Mouse (Mus musculus) T-cell, adult 2 months (primary cell): ENCODE data around the gene Hand1.
"Not testable (repeated sequence)": the region's sequence is repeated elsewhere in the genome, so short reads cannot be mapped to it uniquely, and the experiment has no call there.

ENCODE experiments used
- DNase-seq: peaks from one replicate; pipeline ENCODE4 v3.0.0; 2022; ENCODE audit warnings: low spot score

Gene Hand1

DNA sequence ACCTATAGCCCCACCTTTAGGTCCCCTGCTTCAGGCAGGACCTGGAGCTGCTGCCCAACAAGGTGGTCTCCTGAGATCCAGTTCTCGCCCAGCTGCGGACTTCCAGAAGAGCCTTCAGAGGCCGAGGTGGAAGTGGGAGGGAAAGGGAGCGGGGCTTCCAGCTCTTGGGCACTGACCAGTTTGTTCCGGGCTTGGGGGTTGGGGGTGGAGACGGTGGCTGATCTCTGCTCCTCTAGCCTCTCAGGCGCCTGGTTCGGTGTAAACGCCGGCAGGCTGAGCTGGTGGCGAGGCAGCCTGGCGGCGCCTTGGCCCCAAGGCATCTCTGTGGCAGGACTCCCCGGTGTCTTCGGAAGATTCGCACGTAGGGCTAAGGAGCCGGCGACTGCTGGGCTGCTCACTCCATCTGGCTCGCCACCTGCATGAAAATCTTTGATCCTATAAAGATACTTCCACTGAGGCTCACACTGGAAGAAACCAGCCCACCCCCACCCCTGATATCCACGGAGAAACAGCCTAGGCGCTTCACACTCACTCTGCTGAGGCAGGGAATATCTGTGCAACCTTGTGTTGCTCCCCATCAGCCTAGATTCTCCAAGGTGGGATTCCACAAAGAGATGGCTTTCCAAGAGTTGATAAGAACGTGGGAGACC is at the start of gene Hand1:
Gene Hand1, minus strand, starts transcription at position 267 of the 650 bp plus-strand sequence.
- DNase-seq: no peak

DNA sequence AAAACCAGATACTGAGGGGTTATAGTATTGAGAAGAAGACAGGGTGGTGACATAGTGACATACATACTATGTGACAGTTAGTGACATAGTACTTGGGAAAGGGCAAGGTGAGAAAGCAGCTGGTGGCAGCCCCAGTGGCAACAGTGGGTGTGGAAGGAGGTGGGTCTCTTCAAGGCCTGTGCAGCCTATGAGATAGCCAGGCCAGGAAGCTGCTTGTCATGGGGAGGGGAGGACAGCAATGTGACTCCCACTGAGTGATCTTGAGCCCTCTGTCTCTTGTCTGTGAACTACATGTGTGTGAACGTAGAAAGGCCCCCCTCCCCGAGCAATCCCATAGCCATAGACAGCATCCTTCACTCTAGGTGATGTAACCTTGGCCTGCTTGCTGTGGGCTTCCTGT is 43.5 kb upstream of the Hand1 start:
- DNase-seq: no peak

GRCm38 (mm10) chr11:57873014-57873413 is 40.4 kb upstream of the Hand1 start:
- no peak for DNase-seq

DNA sequence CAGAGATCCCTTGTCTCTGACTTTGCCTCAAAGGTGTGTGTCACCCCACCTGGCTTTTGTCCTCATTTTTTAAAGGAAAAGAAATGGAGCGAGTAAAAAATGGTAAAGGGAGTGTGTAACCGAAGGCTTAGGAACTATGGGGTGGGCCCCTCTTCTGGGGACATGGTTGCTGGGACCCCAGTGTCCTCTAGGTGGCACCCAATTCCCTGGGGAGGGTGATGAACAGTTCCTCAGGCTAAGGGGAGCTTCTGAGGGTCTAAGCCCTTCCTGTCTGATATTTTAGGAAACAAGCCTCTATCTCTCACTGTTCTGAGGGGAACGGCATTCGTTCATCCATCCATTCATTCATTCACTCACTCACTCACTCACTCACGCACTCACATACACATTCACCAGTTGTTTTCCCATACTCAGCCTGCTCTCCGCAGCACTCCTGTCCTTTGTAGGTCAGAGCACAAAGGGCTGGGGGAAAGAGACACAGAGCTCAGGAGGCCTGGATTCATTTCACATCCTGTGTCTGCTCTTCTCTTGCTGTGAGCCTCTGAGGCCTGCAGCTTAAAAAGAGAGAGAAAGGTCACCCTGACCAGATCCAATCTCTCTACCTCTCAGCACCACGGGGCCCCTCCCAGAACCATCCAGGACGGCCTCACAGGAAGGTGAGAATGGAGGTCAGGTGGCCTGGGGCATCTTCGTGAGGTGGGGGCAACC is 36.3 kb upstream of the Hand1 start:
- no peak for DNase-seq

GRCm38 (mm10) chr11:57866466-57866865 is 33.8 kb upstream of the Hand1 start:
- DNase-seq: no peak

- no peak for DNase-seq
Observed at GRCm38 (mm10) chr11:57864577-57864976, 32.0 kb upstream of the Hand1 start.

- DNase-seq: no peak
Observed at GRCm38 (mm10) chr11:57862088-57862487, 29.5 kb upstream of the Hand1 start.

GRCm38 (mm10) chr11:57857709-57858108 is 25.1 kb upstream of the Hand1 start:
- DNase-seq: no peak

DNA sequence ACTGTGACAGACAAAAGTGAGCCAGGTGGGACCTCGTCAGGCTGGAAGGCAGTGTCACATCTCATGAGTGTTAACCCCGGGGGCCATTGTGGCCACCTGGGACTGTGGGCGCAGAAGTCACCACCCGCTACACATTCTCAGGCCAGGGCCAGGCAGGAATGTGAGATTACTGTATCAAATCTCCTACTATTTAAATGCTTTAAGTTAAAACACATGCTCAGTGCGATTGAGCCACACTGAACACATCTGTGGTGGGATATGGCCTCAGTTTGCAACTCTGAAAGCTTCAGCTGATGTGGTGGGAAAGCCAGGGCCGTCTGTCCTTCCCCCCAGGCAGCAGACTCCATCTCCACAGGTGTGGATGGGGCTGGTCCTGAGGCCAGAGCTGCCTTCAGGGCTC is 21.0 kb upstream of the Hand1 start:
- no peak for DNase-seq

- no peak for DNase-seq
Observed at GRCm38 (mm10) chr11:57850931-57851330, 18.3 kb upstream of the Hand1 start.

- DNase-seq: no peak
Observed at GRCm38 (mm10) chr11:57850298-57850697, 17.7 kb upstream of the Hand1 start.

DNA sequence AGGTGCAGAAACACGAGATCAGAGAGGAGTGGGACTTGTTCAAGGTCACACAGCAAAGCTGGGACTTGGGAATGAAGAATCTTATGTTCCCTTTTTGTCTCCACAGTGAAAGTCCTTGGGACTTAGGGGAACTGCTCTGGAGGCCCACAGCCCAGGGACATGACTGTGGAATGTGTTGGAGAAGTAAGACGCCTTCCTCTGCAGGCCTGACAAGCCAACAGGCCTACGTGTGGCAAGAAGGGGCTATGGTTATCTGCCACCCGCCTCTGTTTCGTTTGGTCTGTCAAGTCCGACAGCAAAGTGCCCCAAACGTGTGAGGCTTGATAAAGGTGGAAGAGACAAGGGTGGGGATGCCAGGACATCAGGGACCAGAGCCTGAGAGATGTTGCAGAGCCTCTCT is 14.8 kb upstream of the Hand1 start:
- DNase-seq: no peak

GRCm38 (mm10) chr11:57846421-57847363 is 14.1 kb upstream of the Hand1 start:
- not testable (repeated sequence) for DNase-seq

GRCm38 (mm10) chr11:57841391-57841790 is 8.8 kb upstream of the Hand1 start:
- no peak for DNase-seq

DNA sequence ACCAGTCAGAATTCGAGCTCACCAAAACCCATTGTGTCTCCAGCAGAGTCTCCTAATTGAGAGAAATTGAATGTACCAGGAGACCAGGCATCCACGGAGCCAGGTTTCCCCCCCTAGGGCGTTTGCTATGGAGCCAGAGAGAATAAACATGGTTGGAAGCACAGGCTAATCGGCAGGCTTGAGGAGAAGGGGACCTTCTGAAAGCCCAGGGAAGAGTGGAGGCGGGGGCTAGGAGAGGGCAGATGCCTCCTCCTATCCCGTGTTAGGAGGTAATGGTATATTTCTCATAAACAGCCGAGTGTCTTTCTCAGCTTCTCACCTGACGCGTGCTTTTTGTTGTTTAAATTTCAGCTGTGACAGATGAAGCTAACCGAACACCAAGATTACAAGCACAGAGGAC is 8.4 kb upstream of the Hand1 start:
- no peak for DNase-seq

DNA sequence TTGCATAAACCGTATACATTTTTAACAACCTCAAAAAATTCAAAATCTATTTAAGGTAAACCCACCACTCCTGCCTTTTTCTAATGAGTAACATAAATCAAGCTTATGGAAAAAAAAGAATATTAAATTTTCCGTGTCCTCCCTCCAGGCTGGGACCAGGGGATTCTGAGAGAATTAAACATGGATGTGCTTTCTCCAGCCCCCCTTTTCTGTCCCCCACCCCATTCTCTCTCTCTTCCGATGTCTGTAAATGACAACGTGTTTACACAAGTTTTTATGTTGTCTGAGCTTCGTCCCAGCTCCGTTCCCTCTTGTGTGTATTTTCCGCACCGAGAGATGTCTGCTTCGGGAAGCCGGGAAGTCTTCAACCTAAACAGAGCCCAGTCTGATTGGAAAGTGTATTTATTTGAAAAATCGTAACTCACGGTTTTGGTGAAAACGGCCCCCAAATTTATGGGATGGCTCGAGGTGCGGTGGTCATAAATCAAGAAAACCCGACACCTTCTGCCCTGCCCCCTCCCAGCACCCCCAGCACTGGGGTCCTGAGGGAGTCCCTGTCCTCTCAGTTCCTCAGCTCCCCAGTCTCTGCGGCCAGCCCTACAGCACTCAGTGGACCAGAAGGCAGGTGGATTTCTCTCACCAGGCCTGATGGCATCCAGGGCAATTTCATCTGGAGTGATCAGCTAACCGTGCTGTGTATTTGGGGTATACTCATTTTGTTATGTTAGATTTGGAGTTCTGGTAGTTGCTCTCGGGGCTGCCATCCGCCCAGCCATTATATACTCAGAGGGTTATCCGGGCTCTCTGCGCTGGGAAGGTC is 5.5 kb upstream of the Hand1 start:
- DNase-seq: no peak

- DNase-seq: no peak
Observed at GRCm38 (mm10) chr11:57836872-57837680, 4.5 kb upstream of the Hand1 start.

- DNase-seq: no peak
Observed at GRCm38 (mm10) chr11:57836401-57836800, 3.8 kb upstream of the Hand1 start.

DNA sequence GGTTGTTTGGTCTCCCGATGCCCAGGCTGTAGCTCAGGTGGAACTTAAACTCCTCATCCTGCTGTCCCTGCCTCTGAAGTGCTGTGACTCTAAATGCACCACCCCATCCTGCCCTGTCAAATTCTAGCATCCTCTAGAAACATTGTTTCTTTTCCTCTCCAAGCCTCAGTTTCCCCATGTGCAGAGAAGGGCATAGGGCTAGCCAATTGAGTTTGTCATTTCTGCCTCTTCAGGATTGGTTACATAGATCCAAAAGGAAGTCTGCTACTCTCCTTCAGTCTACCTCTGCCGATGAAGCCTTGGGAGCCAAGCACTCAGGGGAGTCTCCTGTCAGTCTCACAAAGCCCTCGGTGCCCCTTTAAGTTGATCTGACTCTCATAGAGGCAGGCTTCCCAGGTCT is 3.3 kb upstream of the Hand1 start:
- DNase-seq: no peak

- DNase-seq: no peak
Observed at GRCm38 (mm10) chr11:57835331-57835730, 2.7 kb upstream of the Hand1 start.

GRCm38 (mm10) chr11:57834031-57834430 is 1.4 kb upstream of the Hand1 start:
- DNase-seq: no peak
